Mouse (Mus musculus) heart, postnatal 0 days (tissue): ENCODE data around the gene Pde4c. TPM values are rescaled to one million over a fixed set of nuclear protein-coding genes. Genes with fewer than 3 reads are reported as not detected.

Source experiments
- ATAC-seq: fragments of 200-750 bp; cut with Nextera tagmentation; 2 replicates; pipeline ENCODE4 v1.8.0; 2017; ENCODE audit warnings: low read depth, moderate number of reproducible peaks, moderate library complexity; ENCODE audit not compliant: insufficient read depth
- DNase-seq: peaks from one replicate; pipeline ENCODE4 v3.0.0-alpha.2; 2016; ENCODE audit warnings: low spot score
- H3K27ac ChIP-seq: fragments of 300-500 bp; sonication (generic); 2 replicates; pipeline ENCODE4 v1.5.1; 2014; ENCODE audit warnings: low read depth, mild to moderate bottlenecking
- H3K27me3 ChIP-seq: fragments of 300-500 bp; sonication (generic); 2 replicates; pipeline ENCODE4 v1.6.1; 2014; ENCODE audit warnings: low read length, mixed read lengths; ENCODE audit not compliant: control insufficient read depth, insufficient read depth
- H3K36me3 ChIP-seq: fragments of 300-500 bp; sonication (generic); replicated peaks from 2 replicates; pipeline ENCODE4 v1.6.1; 2014; ENCODE audit warnings: low read length, mixed read lengths; ENCODE audit not compliant: control insufficient read depth, insufficient read depth
- H3K4me1 ChIP-seq: fragments of 300-500 bp; sonication (generic); 2 replicates; pipeline ENCODE4 v1.6.1; 2014; ENCODE audit warnings: antibody characterized with exemption; ENCODE audit not compliant: control insufficient read depth, insufficient read depth
- H3K4me2 ChIP-seq: fragments of 300-500 bp; sonication (generic); 2 replicates; pipeline ENCODE4 v1.6.1; 2014; ENCODE audit warnings: low read depth, mild to moderate bottlenecking, low read length, moderate library complexity
- H3K4me3 ChIP-seq: fragments of 300-500 bp; sonication (generic); 2 replicates; pipeline ENCODE4 v1.5.1; 2014; ENCODE audit warnings: low read depth, low read length
- H3K9ac ChIP-seq: fragments of 300-500 bp; sonication (generic); replicated peaks from 2 replicates; pipeline ENCODE4 v1.6.1; 2014; ENCODE audit warnings: low read depth, low read length, mixed read lengths
- H3K9me3 ChIP-seq: fragments of 300-500 bp; sonication (generic); replicated peaks from 2 replicates; pipeline ENCODE4 v1.6.1; 2016; ENCODE audit warnings: low read length; ENCODE audit not compliant: control insufficient read depth
- CTCF ChIP-seq: IDR thresholded peaks from 2 replicates; pipeline ENCODE4 v1.5.1; 2016; ENCODE audit warnings: antibody characterized with exemption, control low read depth, low read depth
- EP300 ChIP-seq: IDR thresholded peaks from 2 replicates; pipeline ENCODE4 v1.6.1; 2016; ENCODE audit warnings: antibody characterized with exemption, low read depth
- WGBS: fragments of 180-500 bp; shearing (Covaris S2); extraction: QIAGEN DNeasy Blood & Tissue Kit; methylation state at CpG from one replicate; pipeline ENCODE4 v1.1.7; 2014; 5-methylcytosine and 5-hydroxymethylcytosine counted together
- polyA plus RNA-seq: library from polyadenylated mRNA; unstranded; fragments of >200 nt; fragmentation: Nextera tagmentation; extraction: Ambion mirVana; gene quantifications from 2 replicates; pipeline ENCODE4 v1.2.1, GENCODE M21; 2015
- total RNA-seq: library from RNA; depleted of rRNA; stranded (reverse); fragments of >200 nt; gene quantifications from 2 replicates; pipeline ENCODE4 v1.2.3, GENCODE M21; 2014; ENCODE audit warnings: low replicate concordance

The Pde4c gene
- total and polyA plus RNA-seq, 2 experiments from 2014 or later: 0.42 to 0.56 TPM

- H3K4me2 ChIP-seq: no peak overlapping the region
- H3K9ac ChIP-seq: no peak overlapping the region
- no peak overlapping the region for H3K4me3 ChIP-seq
- peaks cover 30% of the 10 kb centered on the region for H3K36me3 ChIP-seq
- no peak overlapping the region for H3K27ac ChIP-seq
- ATAC-seq (no peak), DNase-seq (no peak)
- H3K27me3 ChIP-seq: no peaks in the 10 kb centered on the region
- no peak for TF ChIP-seq CTCF
- TF ChIP-seq EP300: no peak
- no peaks in the 10 kb centered on the region for H3K9me3 ChIP-seq
- peaks cover 18% of the 10 kb centered on the region for H3K4me1 ChIP-seq
- WGBS: 70% methylated on average over 11 of the region's 11 CpGs
Observed at GRCm38 (mm10) chr8:70780093-70780492, 56.6 kb downstream of the Pde4c start.

GRCm38 (mm10) chr8:70786291-70787050 lies 63.0 kb downstream of the Pde4c start:
- H3K4me2 ChIP-seq: no peak overlapping the region
- WGBS: 90% methylated on average over 25 of the region's 25 CpGs
- H3K4me1 ChIP-seq: no peaks in the 10 kb centered on the region
- H3K27ac ChIP-seq: no peak overlapping the region
- DNase-seq: no peak
- no peak overlapping the region for H3K9ac ChIP-seq
- no peaks in the 10 kb centered on the region for H3K27me3 ChIP-seq
- H3K4me3 ChIP-seq: no peak overlapping the region
- no peak for ATAC-seq
- no peaks in the 10 kb centered on the region for H3K9me3 ChIP-seq
- peaks cover 41% of the 10 kb centered on the region for H3K36me3 ChIP-seq
- TF ChIP-seq CTCF (no peak), EP300 (no peak)

DNA sequence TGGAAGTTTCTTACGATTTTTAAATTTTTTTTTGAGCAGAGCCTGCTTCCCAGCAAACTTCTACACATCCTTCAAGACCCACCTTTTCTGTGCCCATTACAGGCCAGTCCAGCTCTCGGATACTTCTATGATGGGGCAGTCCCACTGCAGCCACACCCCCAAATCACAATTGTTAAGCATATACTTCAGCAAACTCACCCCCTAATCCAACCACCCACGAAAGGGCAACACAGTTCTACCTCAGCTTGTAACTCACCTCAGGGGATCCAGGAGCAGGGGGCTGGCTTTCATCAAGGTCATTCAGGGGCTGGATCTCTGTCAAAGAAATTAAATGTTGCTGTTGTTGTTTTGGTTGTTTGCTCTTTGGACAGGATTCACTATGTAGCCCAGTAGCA lies 63.5 kb downstream of the Pde4c start:
- TF ChIP-seq EP300: no peak
- no peak for TF ChIP-seq CTCF
- Histone ChIP-seq H3K9ac (no peak overlapping the region), H3K4me1 (no peaks in the 10 kb centered on the region), H3K9me3 (no peaks in the 10 kb centered on the region), H3K27ac (no peak overlapping the region), H3K27me3 (no peaks in the 10 kb centered on the region), H3K36me3 (peaks cover 36% of the 10 kb centered on the region), H3K4me2 (no peak overlapping the region), H3K4me3 (no peak overlapping the region)
- WGBS: 92% methylated on average over 3 of the region's 3 CpGs
- DNase-seq (no peak), ATAC-seq (no peak)

DNA sequence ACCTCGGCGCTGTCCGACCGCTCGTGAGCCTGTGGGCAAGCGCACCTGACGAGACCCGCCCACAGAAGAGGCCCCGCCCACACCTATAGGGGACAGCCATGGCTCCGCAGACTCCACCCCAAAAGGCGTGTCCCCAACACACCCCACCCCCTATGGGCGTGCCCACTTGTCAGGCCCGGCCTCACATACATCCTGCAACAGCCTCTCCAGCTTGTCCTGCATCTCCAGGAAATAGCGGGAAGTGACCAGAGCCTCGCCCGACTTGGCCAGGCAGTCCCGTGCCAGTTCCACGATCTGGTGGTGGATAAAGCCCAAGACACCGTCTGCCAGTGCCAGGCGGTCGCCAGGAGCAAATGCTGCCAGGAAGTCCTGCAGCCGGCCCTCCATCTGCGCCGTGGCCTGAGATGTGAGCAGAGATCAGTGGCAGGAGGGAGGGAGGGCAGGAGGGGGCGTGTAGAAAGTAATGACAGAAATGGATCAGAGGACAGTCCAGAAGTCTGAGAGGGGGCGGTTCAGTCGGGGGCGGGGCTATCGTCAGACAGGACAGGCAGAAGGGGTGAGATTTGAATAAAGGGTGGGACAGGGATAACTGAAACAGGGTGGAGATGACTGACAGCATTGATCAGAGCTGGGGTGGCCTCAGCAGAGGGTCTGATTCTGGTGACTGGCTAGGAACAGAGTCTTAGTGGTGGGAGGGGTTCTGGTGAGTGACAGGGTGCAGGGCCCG lies 64.6 kb downstream of the Pde4c start:
- peaks cover 32% of the 10 kb centered on the region for H3K36me3 ChIP-seq
- ATAC-seq: no peak
- H3K4me3 ChIP-seq: no peak overlapping the region
- no peaks in the 10 kb centered on the region for H3K27me3 ChIP-seq
- WGBS: 32% methylated on average over 30 of the region's 30 CpGs
- H3K9ac ChIP-seq: no peak overlapping the region
- peaks cover 7% of the 10 kb centered on the region for H3K4me1 ChIP-seq
- H3K27ac ChIP-seq: no peak overlapping the region
- no peak overlapping the region for H3K4me2 ChIP-seq
- TF ChIP-seq EP300: no peak
- TF ChIP-seq CTCF: no peak
- no peak for DNase-seq
- no peaks in the 10 kb centered on the region for H3K9me3 ChIP-seq

DNA sequence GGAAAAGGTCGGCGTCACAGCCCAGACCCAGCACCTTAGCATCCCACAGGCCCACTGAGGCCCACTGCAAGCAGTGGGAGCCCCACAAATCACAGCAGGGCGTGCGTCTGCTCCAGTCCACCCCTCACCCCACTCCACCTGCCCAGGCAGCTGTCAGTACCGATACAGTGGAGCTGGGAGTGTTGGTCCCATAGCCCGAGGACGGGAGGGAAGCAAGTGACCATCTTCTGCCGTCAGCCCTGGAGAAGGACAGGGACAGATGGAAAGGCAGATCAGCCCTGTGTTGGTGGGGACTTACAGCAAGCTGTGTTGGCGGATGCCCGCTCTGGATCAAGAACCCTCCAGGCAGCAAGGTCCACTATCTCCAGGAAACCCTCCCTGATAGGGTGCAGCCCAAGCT lies 65.5 kb downstream of the Pde4c start:
- no peak for TF ChIP-seq CTCF
- TF ChIP-seq EP300: no peak
- 0 out of 2 replicates have a peak, but pooled peaks cover 5% of the 10 kb centered on the region for H3K27me3 ChIP-seq
- no peak overlapping the region for H3K4me2 ChIP-seq
- H3K4me1 ChIP-seq: peaks cover 7% of the 10 kb centered on the region
- H3K9me3 ChIP-seq: no peaks in the 10 kb centered on the region
- ATAC-seq (no peak), DNase-seq (no peak)
- no peak overlapping the region for H3K4me3 ChIP-seq
- H3K36me3 ChIP-seq: peaks cover 23% of the 10 kb centered on the region
- no peak overlapping the region for H3K9ac ChIP-seq
- WGBS: 74% methylated on average over 10 of the region's 10 CpGs
- H3K27ac ChIP-seq: no peak overlapping the region

GRCm38 (mm10) chr8:70790846-70791245 lies 67.3 kb downstream of the Pde4c start:
- WGBS: 68% methylated on average over 8 of the region's 8 CpGs
- ATAC-seq (no peak), DNase-seq (no peak)
- Histone ChIP-seq H3K4me1 (peaks cover 7% of the 10 kb centered on the region), H3K4me2 (peak overlapping the region; percentile 85; the same call in 1 of the 2 replicates), H3K36me3 (peaks cover 16% of the 10 kb centered on the region), H3K27ac (no peak overlapping the region), H3K9ac (no peak overlapping the region; the same call in 1 of the 2 replicates), H3K27me3 (0 out of 2 replicates have a peak, but pooled peaks cover 7% of the 10 kb centered on the region), H3K4me3 (no peak overlapping the region), H3K9me3 (no peaks in the 10 kb centered on the region)
- TF ChIP-seq EP300: no peak
- TF ChIP-seq CTCF: no peak
